Mouse (Mus musculus): Measurements from ENCODE around the gene Flcn.

- TF ChIP-seq CTCF (IDR thresholded peaks at IDR 0.05; ENCODE audit: low read depth), result no peak
- no peak for TF ChIP-seq EP300 (IDR thresholded peaks at IDR 0.05; ENCODE audit: low read depth)
Measured at GRCm38 (mm10) chr11:59808170-59808960, 1.5 kb downstream of the Flcn start.

All from heart, postnatal 0 days (tissue).